Mouse (Mus musculus) heart, postnatal 0 days (tissue): ENCODE measurements around the gene Cdc20b. TPM values are rescaled to one million over a fixed set of nuclear protein-coding genes. Genes with fewer than 3 reads are reported as not detected.
A peak's percentile ranks its signal among the peaks of the same experiment; 100 is the strongest.

ENCODE experiments used
- ATAC-seq: fragments of 200-750 bp; cut with Nextera tagmentation; 2 replicates; pipeline ENCODE4 v1.8.0; 2017; ENCODE audit warnings: low read depth, moderate number of reproducible peaks, moderate library complexity; ENCODE audit not compliant: insufficient read depth
- DNase-seq: peaks from one replicate; pipeline ENCODE4 v3.0.0-alpha.2; 2016; ENCODE audit warnings: low spot score
- H3K27ac ChIP-seq: fragments of 300-500 bp; sonication (generic); 2 replicates; pipeline ENCODE4 v1.5.1; 2014; ENCODE audit warnings: low read depth, mild to moderate bottlenecking
- H3K27me3 ChIP-seq: fragments of 300-500 bp; sonication (generic); 2 replicates; pipeline ENCODE4 v1.6.1; 2014; ENCODE audit warnings: low read length, mixed read lengths; ENCODE audit not compliant: control insufficient read depth, insufficient read depth
- H3K36me3 ChIP-seq: fragments of 300-500 bp; sonication (generic); replicated peaks from 2 replicates; pipeline ENCODE4 v1.6.1; 2014; ENCODE audit warnings: low read length, mixed read lengths; ENCODE audit not compliant: control insufficient read depth, insufficient read depth
- H3K4me1 ChIP-seq: fragments of 300-500 bp; sonication (generic); 2 replicates; pipeline ENCODE4 v1.6.1; 2014; ENCODE audit warnings: antibody characterized with exemption; ENCODE audit not compliant: control insufficient read depth, insufficient read depth
- H3K4me2 ChIP-seq: fragments of 300-500 bp; sonication (generic); 2 replicates; pipeline ENCODE4 v1.6.1; 2014; ENCODE audit warnings: low read depth, mild to moderate bottlenecking, low read length, moderate library complexity
- H3K4me3 ChIP-seq: fragments of 300-500 bp; sonication (generic); 2 replicates; pipeline ENCODE4 v1.5.1; 2014; ENCODE audit warnings: low read depth, low read length
- H3K9ac ChIP-seq: fragments of 300-500 bp; sonication (generic); replicated peaks from 2 replicates; pipeline ENCODE4 v1.6.1; 2014; ENCODE audit warnings: low read depth, low read length, mixed read lengths
- H3K9me3 ChIP-seq: fragments of 300-500 bp; sonication (generic); replicated peaks from 2 replicates; pipeline ENCODE4 v1.6.1; 2016; ENCODE audit warnings: low read length; ENCODE audit not compliant: control insufficient read depth
- CTCF ChIP-seq: IDR thresholded peaks from 2 replicates; pipeline ENCODE4 v1.5.1; 2016; ENCODE audit warnings: antibody characterized with exemption, control low read depth, low read depth
- EP300 ChIP-seq: IDR thresholded peaks from 2 replicates; pipeline ENCODE4 v1.6.1; 2016; ENCODE audit warnings: antibody characterized with exemption, low read depth
- WGBS: fragments of 180-500 bp; shearing (Covaris S2); extraction: QIAGEN DNeasy Blood & Tissue Kit; methylation state at CpG from one replicate; pipeline ENCODE4 v1.1.7; 2014; 5-methylcytosine and 5-hydroxymethylcytosine counted together
- polyA plus RNA-seq: library from polyadenylated mRNA; unstranded; fragments of >200 nt; fragmentation: Nextera tagmentation; extraction: Ambion mirVana; gene quantifications from 2 replicates; pipeline ENCODE4 v1.2.1, GENCODE M21; 2015
- total RNA-seq: library from RNA; depleted of rRNA; stranded (reverse); fragments of >200 nt; gene quantifications from 2 replicates; pipeline ENCODE4 v1.2.3, GENCODE M21; 2014; ENCODE audit warnings: low replicate concordance

Cdc20b gene
- total and polyA plus RNA-seq, 2 experiments from 2014 or later, result not detected

DNA sequence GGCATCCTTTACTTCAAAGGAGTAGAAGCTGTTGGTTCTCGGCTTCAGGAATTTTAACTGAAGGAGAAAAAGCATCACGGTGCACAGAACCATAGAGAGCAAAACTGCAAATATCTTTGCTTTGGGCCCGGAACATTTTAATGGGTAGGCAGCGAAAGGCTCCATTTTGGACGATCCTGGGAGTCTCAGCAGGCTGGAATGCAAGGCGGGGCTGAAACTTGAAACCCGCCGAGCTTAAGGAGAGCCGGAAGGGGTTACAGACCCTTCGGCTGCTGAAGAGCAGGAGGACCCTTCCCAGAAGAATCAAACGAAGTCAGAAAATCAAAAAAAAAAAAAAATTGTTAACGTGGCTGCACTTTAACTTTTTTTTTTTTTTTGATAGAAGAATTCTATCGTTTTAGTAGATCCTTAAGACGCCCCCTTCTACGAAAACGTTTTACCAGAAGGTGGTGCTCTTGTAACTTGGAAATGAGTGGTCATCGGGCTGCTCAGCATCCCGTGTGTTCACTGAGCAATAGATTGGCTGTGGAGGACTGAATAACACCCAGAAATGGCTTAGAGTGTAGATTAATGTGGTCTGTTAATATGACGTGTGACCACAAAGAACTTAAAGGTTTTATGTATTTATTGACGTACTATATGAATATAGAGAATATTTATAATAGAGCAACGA, 11.4 kb downstream of the Cdc20b start, which contains the start of gene Gpx8:
Gene Gpx8, minus strand, starts transcription at position 200 of the 673 bp plus-strand sequence.
- DNase-seq (peak; percentile 79), ATAC-seq (peak; percentile 91)
- TF ChIP-seq CTCF, result peak; percentile 66
- TF ChIP-seq EP300, result no peak
- H3K4me3 ChIP-seq, result peak within 1 kb of the TSS; percentile 61
- peak within 1 kb of the TSS; percentile 54 for H3K9ac ChIP-seq
- H3K27me3 ChIP-seq, result no peaks in the 10 kb centered on the region
- WGBS, result 5% methylated on average over 21 of the region's 21 CpGs
- H3K27ac ChIP-seq, result peak within 1 kb of the TSS; percentile 60
- H3K9me3 ChIP-seq, result no peaks in the 10 kb centered on the region
- H3K36me3 ChIP-seq, result 0 out of 2 replicates have a peak, but pooled peaks cover 4% of the 10 kb centered on the region
- peak within 1 kb of the TSS; percentile 65 for H3K4me2 ChIP-seq
- 0 out of 2 replicates have a peak, but pooled peaks cover 7% of the 10 kb centered on the region for H3K4me1 ChIP-seq

DNA sequence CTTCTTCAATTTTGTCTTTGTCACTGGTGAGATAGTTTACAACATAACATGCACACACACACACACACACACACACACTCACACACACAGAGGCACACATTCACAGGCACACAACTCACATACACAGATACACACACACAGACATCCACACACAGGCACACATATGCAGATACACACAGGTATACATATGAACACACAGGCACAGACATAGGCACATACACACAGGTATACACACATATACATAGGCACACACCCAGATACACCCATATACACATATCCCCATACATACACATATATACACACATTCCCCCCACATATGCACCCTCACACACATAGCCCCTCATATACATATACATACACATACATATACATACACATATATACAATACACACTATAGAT, 12.1 kb downstream of the Cdc20b start:
- no peak overlapping the region for H3K9ac ChIP-seq
- no peaks in the 10 kb centered on the region for H3K9me3 ChIP-seq
- TF ChIP-seq CTCF (no peak), EP300 (no peak)
- DNase-seq, result no peak
- H3K4me3 ChIP-seq, result no peak overlapping the region
- no peak for ATAC-seq
- H3K4me2 ChIP-seq, result no peak overlapping the region
- no peak overlapping the region for H3K27ac ChIP-seq
- H3K27me3 ChIP-seq, result no peaks in the 10 kb centered on the region
- 0 out of 2 replicates have a peak, but pooled peaks cover 7% of the 10 kb centered on the region for H3K4me1 ChIP-seq
- 0 out of 2 replicates have a peak, but pooled peaks cover 4% of the 10 kb centered on the region for H3K36me3 ChIP-seq

DNA sequence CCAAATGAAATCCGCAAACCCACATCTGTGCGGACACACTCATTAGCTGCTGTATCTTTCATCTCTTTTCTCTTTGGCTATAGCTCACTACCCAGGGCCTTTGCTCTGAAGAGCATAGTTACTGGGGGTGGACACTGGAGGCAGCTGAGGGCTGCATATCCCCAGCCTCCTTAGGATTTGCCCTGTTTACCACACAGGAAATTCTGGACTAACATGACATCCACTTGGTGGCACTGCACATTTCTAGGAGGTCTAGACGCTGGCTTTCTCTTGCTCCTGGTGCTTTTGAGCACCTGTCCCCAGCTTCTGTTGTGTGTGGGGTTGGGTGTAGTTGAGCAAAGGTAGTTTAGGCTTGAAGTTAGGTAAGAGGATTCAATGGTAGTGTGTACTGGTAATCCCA, 12.7 kb downstream of the Cdc20b start:
- Histone ChIP-seq H3K4me2 (no peak overlapping the region), H3K4me3 (no peak overlapping the region), H3K4me1 (0 out of 2 replicates have a peak, but pooled peaks cover 7% of the 10 kb centered on the region), H3K9ac (no peak overlapping the region), H3K36me3 (0 out of 2 replicates have a peak, but pooled peaks cover 3% of the 10 kb centered on the region), H3K27me3 (no peaks in the 10 kb centered on the region), H3K27ac (no peak overlapping the region), H3K9me3 (no peaks in the 10 kb centered on the region)
- DNase-seq (no peak), ATAC-seq (no peak)
- TF ChIP-seq EP300 (no peak), CTCF (0 out of 2 replicates have a peak, but pooled peaks have one; percentile 16)
- whole genome bisulfite sequencing, result 68% methylated on average over 3 of the region's 3 CpGs

DNA sequence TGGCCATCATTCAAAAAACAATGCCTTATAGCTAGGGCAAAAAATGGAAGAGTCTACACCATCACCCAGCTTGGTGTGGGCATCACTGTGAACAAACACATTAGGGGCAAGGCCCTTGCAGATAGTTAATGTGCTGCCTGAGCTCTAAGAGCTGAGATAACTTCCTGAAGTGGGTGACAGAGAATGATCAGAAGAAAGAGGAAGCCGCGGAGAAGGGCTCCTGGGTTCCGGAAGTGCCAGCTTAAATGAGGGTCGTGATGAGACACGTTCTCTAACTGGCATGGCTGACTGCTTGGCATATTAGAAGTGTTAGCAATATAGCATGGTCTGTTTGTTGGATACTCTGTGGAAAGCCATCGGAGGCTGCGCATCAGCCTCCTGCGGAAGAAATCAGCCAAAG, 19.3 kb downstream of the Cdc20b start:
- WGBS, result 77% methylated on average over 8 of the region's 8 CpGs
- H3K4me2 ChIP-seq, result no peak overlapping the region
- H3K9ac ChIP-seq, result no peak overlapping the region
- no peak for DNase-seq
- H3K36me3 ChIP-seq, result no peaks in the 10 kb centered on the region
- no peak overlapping the region for H3K27ac ChIP-seq
- ATAC-seq, result no peak
- H3K27me3 ChIP-seq, result no peaks in the 10 kb centered on the region
- no peak for TF ChIP-seq CTCF
- no peak for TF ChIP-seq EP300
- H3K4me1 ChIP-seq, result no peaks in the 10 kb centered on the region
- no peak overlapping the region for H3K4me3 ChIP-seq
- H3K9me3 ChIP-seq, result no peaks in the 10 kb centered on the region

DNA sequence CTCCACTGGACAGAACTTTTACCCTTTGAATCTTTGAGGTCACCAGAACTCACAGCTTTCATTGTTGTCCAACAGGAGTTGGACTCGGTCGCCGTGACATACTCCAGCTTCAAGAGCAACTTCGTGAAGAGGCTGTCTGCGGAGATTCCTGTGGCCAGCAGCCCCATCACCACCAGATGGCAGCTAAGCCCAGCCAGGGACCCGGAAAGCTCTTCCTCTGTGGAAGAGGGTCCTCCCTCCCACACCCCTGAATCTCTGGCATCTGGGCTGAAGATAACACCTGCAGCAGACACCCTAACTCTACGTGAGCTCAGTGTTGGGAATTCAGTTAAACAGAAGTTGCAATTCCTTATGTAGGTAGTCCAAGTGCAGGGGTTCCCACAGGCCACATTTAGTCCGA, 20.9 kb downstream of the Cdc20b start:
- ATAC-seq (no peak), DNase-seq (no peak)
- WGBS, result 20% methylated on average over 8 of the region's 8 CpGs
- Histone ChIP-seq H3K36me3 (no peaks in the 10 kb centered on the region), H3K9me3 (no peaks in the 10 kb centered on the region), H3K4me3 (no peak overlapping the region), H3K4me1 (no peaks in the 10 kb centered on the region), H3K27me3 (no peaks in the 10 kb centered on the region), H3K9ac (no peak overlapping the region), H3K27ac (no peak overlapping the region), H3K4me2 (no peak overlapping the region)
- TF ChIP-seq CTCF (peak; percentile 58), EP300 (no peak)

DNA sequence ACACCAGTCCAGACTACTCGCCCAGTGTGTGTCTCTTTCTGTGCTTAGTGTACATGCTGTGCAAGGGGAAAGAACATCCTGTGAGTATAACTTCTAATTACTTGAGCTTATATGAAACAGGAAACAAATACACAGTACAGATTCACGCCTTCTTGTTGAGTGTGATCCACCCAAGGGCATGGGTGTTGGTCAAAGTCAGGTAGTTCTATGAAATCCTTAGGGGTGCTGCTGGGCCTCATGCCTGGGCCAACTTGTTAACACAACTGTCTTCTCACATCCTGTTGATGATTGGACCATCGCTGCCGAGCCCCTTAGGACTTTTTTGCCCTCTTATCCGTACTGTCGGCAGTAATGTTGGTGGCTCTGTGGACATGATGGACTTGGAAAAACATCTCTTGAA, 26.8 kb downstream of the Cdc20b start:
- H3K4me2 ChIP-seq, result no peak overlapping the region
- no peak overlapping the region for H3K27ac ChIP-seq
- H3K36me3 ChIP-seq, result no peaks in the 10 kb centered on the region
- ATAC-seq (no peak), DNase-seq (no peak)
- no peak overlapping the region for H3K4me3 ChIP-seq
- WGBS, result 60% methylated on average over 6 of the region's 6 CpGs
- H3K9ac ChIP-seq, result no peak overlapping the region
- H3K27me3 ChIP-seq, result no peaks in the 10 kb centered on the region
- H3K9me3 ChIP-seq, result no peaks in the 10 kb centered on the region
- TF ChIP-seq EP300, result no peak
- TF ChIP-seq CTCF, result no peak
- no peaks in the 10 kb centered on the region for H3K4me1 ChIP-seq
